Mouse (Mus musculus) forebrain, embryonic 11.5 days (tissue): ENCODE results near the gene Arl8b. TPM values are rescaled to one million over a fixed set of nuclear protein-coding genes. Genes with fewer than 3 reads are reported as not detected.

ENCODE experiments used
- ATAC-seq: fragments of 200-750 bp; cut with Nextera tagmentation; replicated peaks from 2 replicates; pipeline ENCODE4 v1.8.0; 2017; ENCODE audit warnings: moderate TSS enrichment; ENCODE audit not compliant: low FRiP score
- DNase-seq: peaks from one replicate; pipeline ENCODE4 v3.0.0-alpha.2; 2017; ENCODE audit warnings: low spot score
- H3K27ac ChIP-seq: fragments of 300-500 bp; sonication (generic); 2 replicates; pipeline ENCODE4 v1.5.1; 2014; ENCODE audit warnings: low read depth, low read length
- H3K27me3 ChIP-seq: fragments of 300-500 bp; sonication (generic); 2 replicates; pipeline ENCODE4 v1.6.1; 2014; ENCODE audit warnings: mild to moderate bottlenecking, low read length, mixed read lengths; ENCODE audit not compliant: control insufficient read depth, insufficient read depth
- H3K36me3 ChIP-seq: fragments of 300-500 bp; sonication (generic); 2 replicates; pipeline ENCODE4 v1.6.1; 2014; ENCODE audit warnings: mild to moderate bottlenecking, low read length, moderate library complexity, mixed read lengths; ENCODE audit not compliant: control insufficient read depth, insufficient read depth
- H3K4me1 ChIP-seq: fragments of 300-500 bp; sonication (generic); replicated peaks from 2 replicates; pipeline ENCODE4 v1.6.1; 2014; ENCODE audit warnings: low read length, mixed read lengths; ENCODE audit not compliant: control insufficient read depth, insufficient read depth
- H3K4me2 ChIP-seq: fragments of 300-500 bp; sonication (generic); 2 replicates; pipeline ENCODE4 v1.6.1; 2014; ENCODE audit warnings: low read depth, mild to moderate bottlenecking, low read length, moderate library complexity, mixed read lengths; ENCODE audit not compliant: severe bottlenecking
- H3K4me3 ChIP-seq: fragments of 300-500 bp; sonication (generic); 2 replicates; pipeline ENCODE4 v1.5.1; 2014; ENCODE audit warnings: low read depth, low read length
- H3K9ac ChIP-seq: fragments of 300-500 bp; sonication (generic); 2 replicates; pipeline ENCODE4 v1.6.1; 2014; ENCODE audit warnings: low read length
- H3K9me3 ChIP-seq: fragments of 300-500 bp; sonication (generic); 2 replicates; pipeline ENCODE4 v1.6.1; 2016; ENCODE audit warnings: low read length, mixed read lengths; ENCODE audit not compliant: control insufficient read depth
- WGBS: fragments of 180-500 bp; shearing (Covaris S2); extraction: QIAGEN DNeasy Blood & Tissue Kit; methylation state at CpG from one replicate; pipeline ENCODE4 v1.1.7; 2014; 5-methylcytosine and 5-hydroxymethylcytosine counted together
- polyA plus RNA-seq: library from polyadenylated mRNA; unstranded; fragments of >200 nt; fragmentation: Nextera tagmentation; extraction: Ambion mirVana; gene quantifications from 2 replicates; pipeline ENCODE4 v1.2.1, GENCODE M21; 2014

Arl8b gene
- polyA plus RNA-seq = 78.4 and 79.5 TPM in 2 replicates

GRCm38 (mm10) chr6:108782526-108783183 is at the start of gene Arl8b:
Gene Arl8b (plus strand): TSS chr6:108783099.
- H3K4me2 ChIP-seq = peak within 1 kb of the TSS; percentile 76
- peak; percentile 97 for ATAC-seq
- WGBS = 10% methylated on average over 36 of the region's 36 CpGs
- H3K9me3 ChIP-seq = no peaks in the 10 kb centered on the region
- no peaks in the 10 kb centered on the region for H3K27me3 ChIP-seq
- peak within 1 kb of the TSS; percentile 98 for H3K4me3 ChIP-seq
- H3K9ac ChIP-seq = peak within 1 kb of the TSS; percentile 89
- no peaks in the 10 kb centered on the region for H3K36me3 ChIP-seq
- H3K4me1 ChIP-seq = peaks cover 5% of the 10 kb centered on the region; the same call in 1 of the 2 replicates
- DNase-seq = peak; percentile 97
- peak within 1 kb of the TSS; percentile 59 for H3K27ac ChIP-seq

GRCm38 (mm10) chr6:108735910-108736750 is 46.8 kb upstream of the Arl8b start:
- H3K4me1 ChIP-seq = no peaks in the 10 kb centered on the region
- 55% methylated on average over 9 of the region's 9 CpGs for WGBS
- no peak overlapping the region for H3K27ac ChIP-seq
- DNase-seq (peak; percentile 83), ATAC-seq (peak; percentile 84)
- no peaks in the 10 kb centered on the region for H3K36me3 ChIP-seq
- H3K4me3 ChIP-seq = no peak overlapping the region
- no peak overlapping the region for H3K4me2 ChIP-seq
- no peaks in the 10 kb centered on the region for H3K27me3 ChIP-seq
- no peak overlapping the region for H3K9ac ChIP-seq
- no peaks in the 10 kb centered on the region for H3K9me3 ChIP-seq

GRCm38 (mm10) chr6:108738463-108739203 is 44.3 kb upstream of the Arl8b start:
- H3K36me3 ChIP-seq = no peaks in the 10 kb centered on the region
- WGBS = 81% methylated on average over 9 of the region's 9 CpGs
- H3K4me2 ChIP-seq = no peak overlapping the region
- H3K4me1 ChIP-seq = no peaks in the 10 kb centered on the region
- no peak for DNase-seq
- no peaks in the 10 kb centered on the region for H3K9me3 ChIP-seq
- H3K4me3 ChIP-seq = no peak overlapping the region
- ATAC-seq = no peak
- H3K27ac ChIP-seq = no peak overlapping the region
- H3K27me3 ChIP-seq = no peaks in the 10 kb centered on the region
- H3K9ac ChIP-seq = no peak overlapping the region

GRCm38 (mm10) chr6:108740579-108740978 is 42.3 kb upstream of the Arl8b start:
- DNase-seq (no peak), ATAC-seq (no peak)
- no peak overlapping the region for H3K4me3 ChIP-seq
- 86% methylated on average over 4 of the region's 4 CpGs for WGBS
- H3K27me3 ChIP-seq = no peaks in the 10 kb centered on the region
- no peaks in the 10 kb centered on the region for H3K36me3 ChIP-seq
- H3K4me2 ChIP-seq = no peak overlapping the region
- H3K9me3 ChIP-seq = no peaks in the 10 kb centered on the region
- no peaks in the 10 kb centered on the region for H3K4me1 ChIP-seq
- no peak overlapping the region for H3K9ac ChIP-seq
- no peak overlapping the region for H3K27ac ChIP-seq

GRCm38 (mm10) chr6:108743730-108744129 is 39.2 kb upstream of the Arl8b start:
- no peaks in the 10 kb centered on the region for H3K36me3 ChIP-seq
- WGBS = 89% methylated on average over 5 of the region's 5 CpGs
- no peak for DNase-seq

GRCm38 (mm10) chr6:108751324-108751723 is 31.6 kb upstream of the Arl8b start:
- Histone ChIP-seq H3K4me3 (no peak overlapping the region), H3K4me1 (no peaks in the 10 kb centered on the region), H3K9me3 (no peaks in the 10 kb centered on the region), H3K36me3 (no peaks in the 10 kb centered on the region), H3K9ac (no peak overlapping the region), H3K27me3 (no peaks in the 10 kb centered on the region), H3K27ac (no peak overlapping the region), H3K4me2 (no peak overlapping the region)
- no peak for DNase-seq
- ATAC-seq = no peak
- 91% methylated on average over 7 of the region's 7 CpGs for WGBS

More at GRCm38 (mm10) chr6:108743730-108744129, 39.2 kb upstream of the Arl8b start:
- H3K9ac ChIP-seq = no peak overlapping the region
- no peaks in the 10 kb centered on the region for H3K9me3 ChIP-seq
- no peaks in the 10 kb centered on the region for H3K27me3 ChIP-seq
- no peaks in the 10 kb centered on the region for H3K4me1 ChIP-seq
- H3K4me3 ChIP-seq = no peak overlapping the region
- no peak overlapping the region for H3K27ac ChIP-seq
- no peak for ATAC-seq
- H3K4me2 ChIP-seq = no peak overlapping the region

- H3K9me3 ChIP-seq = no peaks in the 10 kb centered on the region
- H3K4me2 ChIP-seq = no peak overlapping the region
- no peak overlapping the region for H3K4me3 ChIP-seq
- no peaks in the 10 kb centered on the region for H3K36me3 ChIP-seq
- no peak overlapping the region for H3K27ac ChIP-seq
- DNase-seq (no peak), ATAC-seq (no peak)
- 69% methylated on average over 5 of the region's 5 CpGs for WGBS
- no peaks in the 10 kb centered on the region for H3K4me1 ChIP-seq
- H3K9ac ChIP-seq = no peak overlapping the region
- H3K27me3 ChIP-seq = no peaks in the 10 kb centered on the region
Measured at GRCm38 (mm10) chr6:108752395-108752794, 30.5 kb upstream of the Arl8b start.

GRCm38 (mm10) chr6:108753536-108753935 is 29.4 kb upstream of the Arl8b start:
- Histone ChIP-seq H3K27me3 (no peaks in the 10 kb centered on the region), H3K4me3 (no peak overlapping the region), H3K27ac (no peak overlapping the region), H3K9me3 (no peaks in the 10 kb centered on the region), H3K36me3 (no peaks in the 10 kb centered on the region), H3K4me2 (no peak overlapping the region), H3K4me1 (no peaks in the 10 kb centered on the region), H3K9ac (no peak overlapping the region)
- DNase-seq = no peak
- 88% methylated on average over 1 of the region's 1 CpGs for WGBS
- ATAC-seq = no peak
